Mouse (Mus musculus) liver, adult 2 months (tissue): Measurements from ENCODE around the gene Srsf5. TPM values are rescaled to one million over a fixed set of nuclear protein-coding genes. Genes with fewer than 3 reads are reported as not detected.

Source experiments
- DNase-seq: peaks from one replicate; pipeline ENCODE4 v3.0.0-alpha.2; 2011; ENCODE audit warnings: low read depth, low spot score; ENCODE audit errors: extremely low read depth
- H3K27ac ChIP-seq: fragments of 200-500 bp; replicated peaks from 2 replicates; pipeline ENCODE4 v1.5.1; 2012; ENCODE audit warnings: low read depth, mild to moderate bottlenecking, control low read depth, inconsistent platforms, low read length; ENCODE audit not compliant: insufficient read depth
- H3K27me3 ChIP-seq: fragments of 200-500 bp; 2 replicates; pipeline ENCODE4 v1.6.1; 2012; ENCODE audit warnings: mild to moderate bottlenecking, moderate library complexity, low read length, inconsistent platforms; ENCODE audit not compliant: control insufficient read depth, insufficient read depth
- H3K36me3 ChIP-seq: fragments of 200-500 bp; 2 replicates; pipeline ENCODE4 v1.6.1; 2012; ENCODE audit warnings: low read length, inconsistent platforms; ENCODE audit not compliant: control insufficient read depth, insufficient read depth
- H3K4me1 ChIP-seq: fragments of 200-500 bp; 2 replicates; pipeline ENCODE4 v1.6.1; 2011; ENCODE audit warnings: low read length; ENCODE audit not compliant: control insufficient read depth, insufficient read depth
- H3K4me3 ChIP-seq: fragments of 200-500 bp; 2 replicates; pipeline ENCODE4 v1.5.1; 2011; ENCODE audit warnings: low read depth, mild to moderate bottlenecking, control low read depth, low read length, moderate library complexity; ENCODE audit not compliant: insufficient read depth
- H3K79me2 ChIP-seq: fragments of 200-500 bp; 2 replicates; pipeline ENCODE4 v1.6.1; 2012; ENCODE audit warnings: inconsistent platforms, mild to moderate bottlenecking, low read length, moderate library complexity; ENCODE audit not compliant: control insufficient read depth, insufficient read depth
- H3K9ac ChIP-seq: fragments of 200-500 bp; 2 replicates; pipeline ENCODE4 v1.6.1; 2012; ENCODE audit warnings: low read depth, mild to moderate bottlenecking, control low read depth, inconsistent platforms, low read length
- CTCF ChIP-seq: fragments of 200-500 bp; IDR thresholded peaks from 2 replicates; pipeline ENCODE4 v1.5.1; 2011; ENCODE audit warnings: low read depth, low read length, control low read depth
- POLR2A ChIP-seq: fragments of 200-500 bp; IDR thresholded peaks from 2 replicates; pipeline ENCODE4 v1.6.1; 2011; ENCODE audit warnings: low read length, control low read depth; ENCODE audit not compliant: insufficient read depth; ENCODE audit errors: extremely low read depth
- WGBS: fragments of 180-500 bp; shearing (Covaris S2); methylation state at CpG from one replicate; pipeline ENCODE4 v1.1.7; 2018; 5-methylcytosine and 5-hydroxymethylcytosine counted together
- polyA plus RNA-seq: library from polyadenylated mRNA; depleted of rRNA; stranded (reverse); fragments of >200 nt; gene quantifications from 2 replicates; pipeline ENCODE4 v1.2.3, GENCODE M21; 2012
- total RNA-seq: library from RNA; depleted of rRNA; stranded (reverse); fragments of >200 nt; gene quantifications from 2 replicates; pipeline ENCODE4 v1.2.3, GENCODE M21; 2014

Srsf5 gene
- total and polyA plus RNA-seq, 2 experiments: 238 to 331 TPM

DNA sequence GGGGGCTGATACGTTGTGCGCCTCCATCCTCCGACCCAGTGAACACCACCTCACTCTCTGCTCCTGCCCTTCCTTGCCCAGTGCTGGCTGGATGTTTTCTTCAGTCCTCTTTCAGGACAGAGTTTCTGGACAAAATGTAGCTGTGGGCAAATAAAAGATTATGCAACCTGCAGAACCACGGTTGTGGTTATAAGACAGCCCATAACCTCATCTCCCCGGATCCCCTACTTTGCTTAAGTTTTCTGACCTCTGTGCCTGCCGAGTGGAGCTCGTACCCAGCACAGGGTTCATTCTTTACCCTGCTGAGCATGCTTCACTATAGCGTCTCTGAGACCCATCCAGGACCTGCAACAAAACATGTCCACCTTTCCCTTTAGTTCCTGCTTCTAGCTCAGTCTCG lies 22.6 kb downstream of the Srsf5 start:
- Histone ChIP-seq H3K79me2 (peaks cover 33% of the 10 kb centered on the region; the same call in 1 of the 2 replicates), H3K9ac (peak overlapping the region; percentile 85), H3K4me1 (peaks cover 12% of the 10 kb centered on the region; the same call in 1 of the 2 replicates), H3K27me3 (no peaks in the 10 kb centered on the region), H3K36me3 (peaks cover 18% of the 10 kb centered on the region), H3K27ac (peak overlapping the region; percentile 96), H3K4me3 (peak overlapping the region; percentile 69)
- 23% methylated on average over 9 of the region's 9 CpGs for WGBS
- TF ChIP-seq POLR2A (peak; percentile 85), CTCF (no peak)
- peak; percentile 95 for DNase-seq

DNA sequence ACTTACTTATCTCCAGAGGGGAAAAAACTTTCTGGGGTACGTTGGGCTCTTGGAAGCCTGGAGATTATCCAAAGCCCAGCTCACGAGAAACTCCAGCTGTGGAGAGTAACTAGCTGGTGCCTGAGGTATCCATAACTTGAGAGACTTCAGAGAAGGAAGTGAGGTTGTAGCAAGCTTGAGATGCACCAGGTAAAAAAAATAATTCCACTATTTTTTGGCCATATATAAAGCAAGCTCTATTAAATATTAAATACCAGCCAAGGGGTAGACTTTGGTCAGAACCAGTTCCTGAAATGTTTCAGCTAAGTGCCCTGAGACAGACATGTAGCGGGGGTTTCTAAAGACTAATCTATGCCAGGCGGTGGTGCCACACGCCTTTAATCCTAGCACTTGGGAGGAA lies 23.3 kb downstream of the Srsf5 start, which contains the start of gene Slc10a1:
Gene Slc10a1 (minus strand): TSS at position 101 of the 400 bp plus-strand sequence.
- peaks cover 33% of the 10 kb centered on the region; the same call in 1 of the 2 replicates for H3K79me2 ChIP-seq
- H3K9ac ChIP-seq: peak within 1 kb of the TSS; percentile 85
- H3K4me3 ChIP-seq: peak within 1 kb of the TSS; percentile 69
- H3K27ac ChIP-seq: peak within 1 kb of the TSS; percentile 96
- H3K36me3 ChIP-seq: peaks cover 15% of the 10 kb centered on the region
- no peaks in the 10 kb centered on the region for H3K27me3 ChIP-seq
- H3K4me1 ChIP-seq: peaks cover 16% of the 10 kb centered on the region; the same call in 1 of the 2 replicates
- peak; percentile 64 for DNase-seq
- TF ChIP-seq POLR2A: no peak
- TF ChIP-seq CTCF: no peak
- 32% methylated on average over 5 of the region's 5 CpGs for WGBS

DNA sequence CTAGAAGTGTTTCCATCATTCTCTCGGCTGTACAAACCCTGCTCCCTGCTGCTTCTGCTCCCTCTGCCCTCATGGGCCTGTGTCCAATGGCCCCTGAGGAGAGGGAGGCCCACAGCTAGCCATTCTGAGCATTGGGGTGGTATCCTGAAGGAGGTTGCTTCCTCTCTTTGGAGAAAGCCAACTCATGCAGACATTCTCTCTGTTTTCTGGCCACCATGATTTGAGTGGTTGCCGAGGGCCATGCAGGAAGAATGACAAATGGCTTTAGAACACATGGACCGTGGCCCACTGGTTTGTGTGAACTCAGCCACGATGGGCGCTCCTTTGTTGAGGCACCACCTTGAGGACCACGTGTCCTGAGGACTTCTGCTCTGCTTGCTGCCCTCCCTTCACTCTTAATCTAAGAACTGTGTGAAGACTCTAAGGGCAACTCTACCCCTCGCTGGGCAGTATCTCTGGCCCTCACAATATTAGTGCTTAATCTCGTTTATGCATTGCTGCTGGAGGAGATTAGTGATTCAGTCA lies 24.9 kb downstream of the Srsf5 start:
- no peak overlapping the region for H3K9ac ChIP-seq
- H3K36me3 ChIP-seq: peaks cover 2% of the 10 kb centered on the region; the same call in 1 of the 2 replicates
- H3K4me3 ChIP-seq: no peak overlapping the region
- H3K27ac ChIP-seq: no peak overlapping the region
- no peak for TF ChIP-seq POLR2A
- no peak for TF ChIP-seq CTCF
- no peaks in the 10 kb centered on the region for H3K27me3 ChIP-seq
- DNase-seq: no peak
- H3K4me1 ChIP-seq: peaks cover 14% of the 10 kb centered on the region; the same call in 1 of the 2 replicates
- H3K79me2 ChIP-seq: peaks cover 24% of the 10 kb centered on the region; the same call in 1 of the 2 replicates
- WGBS: 86% methylated on average over 8 of the region's 8 CpGs

DNA sequence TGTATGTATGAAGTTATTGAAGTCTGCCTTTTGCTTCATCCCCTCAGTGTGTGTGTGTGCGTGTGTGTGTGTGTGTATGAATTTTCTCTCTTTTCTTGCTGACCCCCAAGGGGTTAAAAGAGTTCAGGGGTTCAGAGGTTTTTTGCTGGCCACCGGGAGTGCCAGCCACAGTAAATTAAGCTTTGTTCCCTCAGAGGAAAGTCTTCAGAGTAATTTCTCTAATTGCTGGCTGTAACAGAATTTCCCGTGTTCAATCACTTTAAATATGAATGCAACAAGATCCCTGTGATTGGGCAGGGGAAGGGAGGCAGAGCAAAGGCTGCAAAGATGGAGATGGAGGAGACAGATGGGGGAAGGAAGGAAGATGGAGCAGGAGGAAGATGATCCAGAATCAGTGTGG lies 26.5 kb downstream of the Srsf5 start:
- H3K79me2 ChIP-seq: peaks cover 15% of the 10 kb centered on the region; the same call in 1 of the 2 replicates
- H3K9ac ChIP-seq: no peak overlapping the region
- H3K36me3 ChIP-seq: no peaks in the 10 kb centered on the region
- H3K27me3 ChIP-seq: no peaks in the 10 kb centered on the region
- H3K27ac ChIP-seq: no peak overlapping the region; the same call in 1 of the 2 replicates
- peaks cover 19% of the 10 kb centered on the region; the same call in 1 of the 2 replicates for H3K4me1 ChIP-seq
- DNase-seq: no peak
- TF ChIP-seq CTCF (no peak), POLR2A (no peak)
- WGBS: 48% methylated on average over 3 of the region's 3 CpGs
- no peak overlapping the region for H3K4me3 ChIP-seq

DNA sequence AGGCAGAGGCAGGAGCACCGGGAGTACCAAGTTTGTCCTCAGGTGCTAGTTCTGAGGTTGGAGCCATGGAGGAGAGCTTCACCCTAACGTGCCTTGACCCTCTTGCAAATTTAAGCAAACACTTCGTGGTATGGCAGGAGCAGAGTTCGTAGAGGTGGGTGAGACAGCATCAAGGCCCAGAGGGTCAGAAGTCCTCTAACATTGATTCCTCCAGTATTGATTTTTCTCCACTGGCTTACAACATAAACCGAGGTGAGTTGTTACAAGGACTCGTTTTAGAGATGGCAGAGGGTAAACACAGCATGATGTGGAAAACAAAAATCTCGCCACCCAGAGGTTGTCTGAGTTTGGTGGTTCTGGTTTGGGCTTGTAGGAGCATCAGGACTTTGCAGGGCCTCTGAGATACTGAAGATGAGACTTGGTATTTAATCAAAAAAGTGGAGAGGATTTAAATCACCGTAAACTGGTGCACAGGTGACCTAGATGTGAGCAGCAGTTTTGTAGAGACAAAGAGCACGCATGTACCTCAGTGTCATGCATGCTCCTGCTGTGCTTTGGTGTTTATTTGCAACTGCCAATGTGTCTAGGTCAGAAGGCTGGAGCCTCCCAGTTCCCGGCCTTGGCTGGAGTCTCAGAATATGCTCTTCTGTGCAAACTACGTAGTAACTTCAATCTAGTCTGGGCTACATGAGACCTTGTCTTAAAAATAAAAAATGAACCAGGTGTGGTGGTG lies 30.8 kb downstream of the Srsf5 start:
- Histone ChIP-seq H3K27me3 (no peaks in the 10 kb centered on the region), H3K27ac (peak overlapping the region; percentile 95)
- TF ChIP-seq CTCF (no peak), POLR2A (no peak)

More for the DNA sequence above, 30.8 kb downstream of the Srsf5 start:
- H3K36me3 ChIP-seq: no peaks in the 10 kb centered on the region
- H3K4me3 ChIP-seq: no peak overlapping the region
- H3K4me1 ChIP-seq: peaks cover 12% of the 10 kb centered on the region; the same call in 1 of the 2 replicates
- DNase-seq: peak; percentile 99
- 19% methylated on average over 11 of the region's 11 CpGs for WGBS
- no peaks in the 10 kb centered on the region for H3K79me2 ChIP-seq
- H3K9ac ChIP-seq: peak overlapping the region; percentile 65
